Mouse (Mus musculus) 3T3-L1 (cell line): ENCODE measurements around the gene Usp33.

ENCODE experiments used
- DNase-seq: peaks from one replicate; pipeline ENCODE4 v3.0.0-alpha.2; 2015; ENCODE audit warnings: low read depth, low spot score

Usp33 gene

GRCm38 (mm10) chr3:152339862-152340557 lies 6.3 kb upstream of the Usp33 start, which contains the start of gene Miga1:
Gene Miga1 (minus strand): TSS chr3:152340407.
- no peak for DNase-seq

- DNase-seq, result no peak
These were observed 3.2 kb upstream of the Usp33 start for GRCm38 (mm10) chr3:152342961-152343517.

GRCm38 (mm10) chr3:152346633-152347141 lies 409 bp downstream of the Usp33 start:
- peak; percentile 57 for DNase-seq

- peak; percentile 13 for DNase-seq
These were observed 949 bp downstream of the Usp33 start for GRCm38 (mm10) chr3:152347227-152347626.

- DNase-seq, result peak; percentile 9
These were observed 1.9 kb downstream of the Usp33 start for GRCm38 (mm10) chr3:152348011-152348830.

- no peak for DNase-seq
These were observed 4.2 kb downstream of the Usp33 start for GRCm38 (mm10) chr3:152350431-152350830.

- no peak for DNase-seq
These were observed 4.7 kb downstream of the Usp33 start for GRCm38 (mm10) chr3:152350966-152351365.

GRCm38 (mm10) chr3:152352289-152352688 lies 6.0 kb downstream of the Usp33 start:
- DNase-seq, result no peak

- DNase-seq, result no peak
These were observed 7.3 kb downstream of the Usp33 start for GRCm38 (mm10) chr3:152353434-152354177.

GRCm38 (mm10) chr3:152355361-152355760 lies 9.1 kb downstream of the Usp33 start:
- peak; percentile 63 for DNase-seq

GRCm38 (mm10) chr3:152356751-152357150 lies 10.5 kb downstream of the Usp33 start:
- DNase-seq, result no peak

GRCm38 (mm10) chr3:152359151-152359550 lies 12.9 kb downstream of the Usp33 start:
- DNase-seq, result no peak

- DNase-seq, result no peak
These were observed 17.9 kb downstream of the Usp33 start for GRCm38 (mm10) chr3:152364181-152364580.

GRCm38 (mm10) chr3:152376063-152376462 lies 29.8 kb downstream of the Usp33 start:
- DNase-seq, result no peak

- DNase-seq, result no peak
These were observed 37.8 kb downstream of the Usp33 start for GRCm38 (mm10) chr3:152384106-152384505.

GRCm38 (mm10) chr3:152395350-152396277 lies 49.3 kb downstream of the Usp33 start, which contains the start of gene Zzz3:
Gene Zzz3 (plus strand): TSS chr3:152395473.
- DNase-seq, result peak; percentile 88

- peak; percentile 90 for DNase-seq
These were observed 50.2 kb downstream of the Usp33 start for GRCm38 (mm10) chr3:152396278-152396987.

- peak; percentile 43 for DNase-seq
These were observed 50.7 kb downstream of the Usp33 start for GRCm38 (mm10) chr3:152396988-152397314.

- peak; percentile 37 for DNase-seq
These were observed 51.2 kb downstream of the Usp33 start for GRCm38 (mm10) chr3:152397335-152397940.
